19 mouse cellular contexts compared by ENCODE assay signal in the genomic region with DNA sequence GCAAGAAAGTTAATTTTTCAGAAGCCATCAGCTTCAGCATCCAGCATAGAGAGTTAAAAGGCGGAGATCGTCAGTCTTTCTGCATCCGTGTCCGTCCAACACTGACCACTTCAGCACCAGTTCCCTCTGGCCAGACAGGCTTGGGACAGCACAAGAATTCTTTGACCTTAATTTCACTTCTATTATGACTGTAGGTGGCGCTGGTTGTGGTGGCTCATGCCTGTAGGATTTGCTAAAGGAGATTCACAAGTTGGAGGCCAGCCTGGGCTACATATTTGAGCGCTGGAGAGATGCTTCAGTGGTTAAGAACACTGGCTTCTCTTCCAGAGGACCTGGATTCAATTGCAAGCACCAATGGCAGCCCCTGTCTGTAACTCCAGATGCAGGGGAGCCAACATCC.
DNase-seq lines count a peak whose midpoint lies in the region; ATAC-seq and TF ChIP-seq lines count a peak whose summit lies in the region.
"Had no signal": no experiment of that assay in that cellular context is flagged by ENCODE, and none has a peak within 500 bp of the region (broad histone marks: within the 10 kb centered on the region; RNA-seq: fewer than 3 reads in every experiment).

No protein-coding gene starts in this region.

- WGBS in cerebellum, adult 2 months, result 67% methylated on average over 6 of the region's 6 CpGs
- 33% methylated on average over 6 of the region's 6 CpGs for WGBS in kidney, embryonic 15.5 days
- WGBS in liver, embryonic 14.5 days (ENCODE audit: insufficient replicate concordance), result 47% methylated on average over 6 of the region's 6 CpGs
- 53% methylated on average over 6 of the region's 6 CpGs for WGBS in liver, embryonic 11.5 days

- DNase-seq in cerebellum, adult 2 months, result no peak
- no peak for DNase-seq in cerebellum, adult 9-11 months
- DNase-seq in kidney, adult 11 months, result no peak
- no peak for DNase-seq in liver, embryonic 14.5 days (ENCODE audit: low read depth in 3 of 3, low spot score in 3 of 3)
- no peak for DNase-seq in liver, embryonic 11.5 days (ENCODE audit: low spot score)
- DNase-seq in brain, embryonic 14.5 days (ENCODE audit: low read depth), result no peak
- DNase-seq in heart, postnatal 14 days, result no peak
- DNase-seq: adrenal gland, postnatal 25 days; cerebellum, adult 8-10 months; gastrocnemius, postnatal 25 days; heart, postnatal 36 days; right cerebral cortex, postnatal 4 days had no signal

- no peak overlapping the region for H3K4me3 ChIP-seq in cerebellum, adult 2 months (replicated peaks; ENCODE audit: insufficient read depth, low read depth, low read length)
- H3K4me3 ChIP-seq in kidney, embryonic 15.5 days (replicated peaks), result no peak overlapping the region
- no peak overlapping the region for H3K4me3 ChIP-seq in liver, embryonic 14.5 days (ENCODE audit: insufficient read depth in 1 of 2, low read depth in 2 of 2, low read length in 2 of 2)
- no peak overlapping the region for H3K4me3 ChIP-seq in liver, embryonic 11.5 days (ENCODE audit: low read depth, low read length)
- H3K4me3 ChIP-seq: heart, embryonic 10.5 days; limb, embryonic 10.5 days; liver, embryonic 15.5 days had no signal

- no peaks in the 10 kb centered on the region for H3K27me3 ChIP-seq in cerebellum, adult 2 months (ENCODE audit: control insufficient read depth, insufficient read depth, low read length)
- H3K27me3 ChIP-seq in kidney, embryonic 15.5 days, result 0 out of 2 replicates have a peak, but pooled peaks cover 5% of the 10 kb centered on the region
- no peaks in the 10 kb centered on the region for H3K27me3 ChIP-seq in liver, embryonic 14.5 days (ENCODE audit: control insufficient read depth, insufficient read depth, low read length)
- H3K27me3 ChIP-seq in liver, embryonic 11.5 days (replicated peaks; ENCODE audit: control insufficient read depth, insufficient read depth, low read length), result no peaks in the 10 kb centered on the region
- H3K27me3 ChIP-seq: CH12.LX; liver, embryonic 15.5 days had no signal

- no peak overlapping the region for H3K27ac ChIP-seq in cerebellum, adult 2 months (ENCODE audit: insufficient read depth, low read length)
- H3K27ac ChIP-seq in kidney, embryonic 15.5 days, result no peak overlapping the region
- no peak overlapping the region for H3K27ac ChIP-seq in liver, embryonic 14.5 days
- H3K27ac ChIP-seq in liver, embryonic 11.5 days (ENCODE audit: low read depth, low read length), result no peak overlapping the region
- H3K27ac ChIP-seq: heart, embryonic 10.5 days; limb, embryonic 10.5 days; liver, embryonic 15.5 days had no signal

- H3K4me2 ChIP-seq in kidney, embryonic 15.5 days, result no peak overlapping the region
- H3K4me2 ChIP-seq in liver, embryonic 14.5 days (ENCODE audit: low read depth), result no peak overlapping the region
- no peak overlapping the region for H3K4me2 ChIP-seq in liver, embryonic 11.5 days
- H3K4me2 ChIP-seq: liver, embryonic 15.5 days had no signal

- H3K9ac ChIP-seq in kidney, embryonic 15.5 days, result no peak overlapping the region
- H3K9ac ChIP-seq in liver, embryonic 14.5 days (replicated peaks), result no peak overlapping the region
- no peak overlapping the region for H3K9ac ChIP-seq in liver, embryonic 11.5 days (ENCODE audit: low read depth, low read length)
- H3K9ac ChIP-seq: liver, embryonic 15.5 days had no signal

- peak; percentile 8; the same call in 1 of the 2 replicates for TF ChIP-seq CTCF in cerebellum, adult 2 months (IDR thresholded peaks at IDR 0.05; ENCODE audit: borderline replicate concordance, insufficient read depth, low read depth, low read length)
- 0 out of 2 replicates have a peak, but pooled peaks have one; percentile 13 for TF ChIP-seq CTCF in liver, embryonic 14.5 days (IDR thresholded peaks at IDR 0.05; ENCODE audit: low read depth)
- 0 out of 2 replicates have a peak, but pooled peaks have one; percentile 5 for TF ChIP-seq CTCF in brain, embryonic 14.5 days (IDR thresholded peaks at IDR 0.05; ENCODE audit: borderline replicate concordance, extremely low read depth, insufficient read depth, insufficient read length)

- no peak for TF ChIP-seq EP300 in liver, embryonic 14.5 days (IDR thresholded peaks at IDR 0.05; ENCODE audit: low read depth)

- H3K9me3 ChIP-seq in kidney, embryonic 15.5 days (replicated peaks), result no peaks in the 10 kb centered on the region
- H3K9me3 ChIP-seq in liver, embryonic 14.5 days (ENCODE audit: control insufficient read depth, low read length), result no peaks in the 10 kb centered on the region
- H3K9me3 ChIP-seq in liver, embryonic 11.5 days (ENCODE audit: control insufficient read depth, low read length), result peaks cover 2% of the 10 kb centered on the region; the same call in 1 of the 2 replicates
- H3K9me3 ChIP-seq: heart, embryonic 10.5 days; limb, embryonic 10.5 days; liver, embryonic 15.5 days had no signal

- intact Hi-C loops in heart, postnatal 14 days (cut with DNase I), result loop anchor here (5.0 kb wide), 1 partner anchor 132 kb away; no protein-coding TSS in a partner anchor

- no peak for TF ChIP-seq POLR2A in cerebellum, adult 2 months (IDR thresholded peaks at IDR 0.05; ENCODE audit: borderline replicate concordance, insufficient read depth, low read length)
- no peak for TF ChIP-seq POLR2A in brain, embryonic 14.5 days (IDR thresholded peaks at IDR 0.05; ENCODE audit: borderline replicate concordance, extremely low read depth, insufficient read depth, insufficient read length, poor library complexity, severe bottlenecking)

- ATAC-seq in kidney, embryonic 15.5 days (replicated peaks; ENCODE audit: low FRiP score), result 0 out of 2 replicates have a peak, but pooled peaks have one; percentile 40
- no peak for ATAC-seq in liver, embryonic 14.5 days (ENCODE audit: insufficient read depth)
- no peak for ATAC-seq in liver, embryonic 11.5 days (replicated peaks; ENCODE audit: low FRiP score)
- ATAC-seq: activated CD4-positive, CD25-positive, alpha-beta regulatory T cell, adult 4 months; hindbrain, embryonic 16.5 days had no signal

- H3K36me3 ChIP-seq in kidney, embryonic 15.5 days, result no peaks in the 10 kb centered on the region
- no peaks in the 10 kb centered on the region for H3K36me3 ChIP-seq in liver, embryonic 14.5 days (replicated peaks; ENCODE audit: control insufficient read depth, insufficient read depth, low read depth)
- no peaks in the 10 kb centered on the region for H3K36me3 ChIP-seq in liver, embryonic 11.5 days (ENCODE audit: control insufficient read depth, insufficient read depth, low read length)
- H3K36me3 ChIP-seq: heart, embryonic 10.5 days; limb, embryonic 10.5 days; liver, embryonic 15.5 days had no signal

- H3K4me1 ChIP-seq in cerebellum, adult 2 months (ENCODE audit: control insufficient read depth, insufficient read depth, low read length), result no peaks in the 10 kb centered on the region
- 0 out of 2 replicates have a peak, but pooled peaks cover 2% of the 10 kb centered on the region for H3K4me1 ChIP-seq in kidney, embryonic 15.5 days
- peaks cover 0 to 2% of the 10 kb centered on the region in 2 experiments; a peak in 1 of 4 replicates for H3K4me1 ChIP-seq in liver, embryonic 14.5 days (replicated peaks; ENCODE audit: control insufficient read depth in 2 of 2, insufficient read depth in 2 of 2, low read length in 1 of 2)
- H3K4me1 ChIP-seq in liver, embryonic 11.5 days (replicated peaks; ENCODE audit: control insufficient read depth, insufficient read depth, low read length), result no peaks in the 10 kb centered on the region
- H3K4me1 ChIP-seq: heart, embryonic 10.5 days; limb, embryonic 10.5 days; liver, embryonic 15.5 days had no signal
